Mouse (Mus musculus) cerebellum, adult 9-10 months (tissue): ENCODE data around the gene Traf5.

ENCODE experiments used
- DNase-seq: peaks from one replicate; pipeline ENCODE4 v3.0.0; 2022

The Traf5 gene

DNA sequence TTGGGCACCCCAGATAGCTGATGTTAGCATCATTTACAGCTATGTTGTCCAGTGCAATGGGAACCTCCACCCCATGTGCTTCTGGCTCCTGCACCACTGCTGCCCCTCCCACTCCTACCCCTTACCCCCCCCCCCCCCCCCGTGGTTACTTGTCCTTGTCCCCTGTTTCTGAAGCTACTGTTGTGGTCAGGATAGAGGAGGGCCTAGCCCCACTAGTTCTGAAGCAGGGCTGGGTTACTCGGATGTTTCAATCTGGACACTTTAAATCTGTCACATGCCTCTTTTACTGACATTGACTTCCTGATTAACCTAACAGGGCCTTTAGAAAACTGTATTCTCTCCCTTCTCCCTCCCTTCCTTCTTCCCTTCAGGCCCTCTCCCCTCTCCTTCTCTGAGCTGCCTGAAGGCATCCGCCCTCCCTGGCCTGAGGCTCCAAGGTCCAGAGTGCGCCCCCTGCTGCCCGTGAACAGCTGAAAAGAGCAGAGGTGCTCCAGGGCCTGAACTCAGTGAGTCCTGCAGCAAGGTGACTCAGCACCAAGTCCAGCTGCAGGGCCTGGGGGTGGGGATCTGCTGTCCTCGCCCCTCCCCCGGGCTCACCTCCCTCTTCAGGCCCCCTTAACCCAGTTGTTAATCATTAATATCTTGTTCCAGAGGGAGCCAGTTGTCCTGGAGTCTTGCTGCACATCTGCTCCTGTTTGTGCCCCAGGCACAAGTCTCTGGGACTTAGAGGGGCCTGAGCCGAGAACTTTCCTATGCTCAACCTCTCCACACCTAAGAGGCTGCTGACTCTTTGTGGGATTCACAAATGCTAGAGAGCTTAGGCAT lies 128.2 kb downstream of the Traf5 start:
- DNase-seq: peak; percentile 62

DNA sequence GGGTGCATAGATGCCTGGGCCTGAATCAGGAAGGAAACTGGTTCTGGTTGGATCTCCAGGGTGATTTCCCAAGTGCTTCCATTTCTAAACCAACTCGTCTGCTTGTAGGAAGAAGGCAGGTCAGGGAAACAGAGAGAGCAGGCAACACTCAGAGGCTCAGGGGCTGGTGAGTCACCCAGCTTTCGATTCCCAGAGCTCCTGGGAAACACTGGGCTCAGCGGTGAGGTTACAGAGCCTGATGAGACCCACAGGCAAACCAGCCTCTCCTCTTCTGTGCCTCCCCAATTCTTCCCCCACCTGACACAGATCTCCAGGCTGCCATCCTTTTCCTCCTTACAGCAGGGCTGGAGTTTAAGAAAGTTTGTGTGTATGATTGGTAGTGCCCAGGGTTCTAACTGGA lies 128.9 kb downstream of the Traf5 start:
- no peak for DNase-seq

DNA sequence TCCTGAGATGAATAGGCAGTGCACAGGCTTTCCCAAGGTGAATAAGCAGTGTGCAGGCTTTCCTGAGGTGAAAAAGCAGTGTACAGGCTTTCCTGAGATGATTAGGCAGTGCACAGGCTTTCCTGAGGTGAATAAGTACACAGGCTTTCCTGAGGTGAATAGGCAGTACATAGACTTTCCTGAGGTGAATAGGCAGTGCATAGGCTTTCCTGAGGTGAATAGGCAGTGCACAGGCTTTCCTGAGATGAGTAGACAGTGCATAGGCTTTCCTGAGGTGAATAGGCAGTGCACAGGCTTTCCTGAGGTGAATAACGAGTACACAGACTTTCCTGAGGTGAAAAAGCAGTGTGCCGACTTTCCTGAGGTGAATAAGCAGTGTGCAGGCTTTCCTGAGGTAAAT lies 131.4 kb downstream of the Traf5 start:
- no peak for DNase-seq

DNA sequence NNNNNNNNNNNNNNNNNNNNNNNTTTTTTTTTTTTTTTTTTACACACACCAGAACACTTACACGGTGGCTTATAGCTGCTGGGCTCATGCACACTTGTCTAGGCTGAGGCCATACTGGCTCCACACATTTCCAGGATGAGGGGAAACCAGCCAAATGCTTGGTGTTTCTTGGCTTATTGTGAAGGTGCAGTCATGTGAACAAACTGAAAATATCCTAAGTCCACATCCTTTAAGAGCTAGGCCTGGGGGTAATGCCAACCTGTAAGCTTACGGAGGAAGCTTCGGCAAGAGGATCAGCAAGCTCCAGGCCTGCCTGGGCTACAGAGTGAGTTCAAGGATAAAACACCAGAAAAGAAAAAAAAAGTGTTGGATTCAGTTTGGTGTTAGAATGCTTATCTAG lies 135.0 kb downstream of the Traf5 start:
- peak; percentile 17 for DNase-seq

DNA sequence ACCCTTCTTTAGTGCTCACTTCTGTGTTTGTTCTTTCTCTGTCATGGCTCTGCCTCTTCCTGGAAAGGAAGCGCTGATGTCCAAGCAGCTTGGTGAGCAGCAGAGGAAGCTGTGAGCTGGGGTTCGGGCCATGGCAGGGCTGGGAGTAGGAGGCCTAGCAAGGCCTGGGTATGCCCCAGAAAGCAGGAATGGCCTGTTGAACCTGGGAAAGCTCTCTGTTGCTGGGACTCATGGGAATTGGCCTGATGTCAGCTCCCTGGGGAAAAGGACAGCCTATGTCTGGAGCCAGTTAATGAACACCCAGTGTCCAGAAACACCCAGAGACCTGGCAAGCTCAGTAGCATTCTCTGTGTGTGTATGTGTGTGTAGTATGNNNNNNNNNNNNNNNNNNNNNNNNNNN lies 135.5 kb downstream of the Traf5 start:
- DNase-seq: no peak

DNA sequence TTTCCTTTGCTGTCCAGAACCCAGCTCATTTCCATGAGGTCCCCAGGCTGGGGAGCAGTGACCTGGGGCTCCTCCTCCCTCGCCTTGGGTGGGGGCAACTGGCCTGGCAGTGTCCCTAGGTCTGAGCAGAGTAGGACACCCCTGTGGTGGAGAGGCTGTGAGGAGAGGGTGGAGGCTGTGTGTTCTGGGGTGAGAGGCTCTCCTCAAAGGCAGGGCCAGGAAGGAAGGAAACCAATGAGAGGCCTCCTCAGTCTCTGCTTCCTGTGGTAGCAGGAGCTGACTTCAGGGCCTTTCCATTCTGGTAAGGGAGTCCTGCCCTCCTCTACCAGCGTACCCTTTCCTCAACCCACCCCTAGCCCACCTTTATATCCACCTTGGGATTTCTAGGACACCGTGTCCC lies 136.1 kb downstream of the Traf5 start:
- DNase-seq: no peak

DNA sequence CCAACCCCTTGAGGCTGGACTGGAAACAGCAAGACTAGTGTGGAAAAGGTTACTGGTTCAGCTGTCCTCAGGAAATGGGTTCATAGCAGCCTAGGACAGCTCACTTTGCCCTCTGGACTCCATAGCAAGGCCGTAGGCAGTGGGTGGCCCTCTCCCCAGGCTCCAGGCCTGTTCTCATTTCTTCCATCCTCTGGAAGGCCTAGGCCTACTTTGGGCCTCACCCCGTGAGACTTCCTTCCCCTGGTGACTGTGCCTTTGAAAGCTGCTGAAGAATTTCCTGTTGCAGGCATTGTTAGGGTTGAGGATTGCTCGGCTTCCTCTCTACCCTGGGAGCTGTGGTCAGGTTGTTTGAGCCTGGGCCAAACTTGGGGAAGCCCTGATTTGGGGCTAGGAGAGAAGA lies 137.3 kb downstream of the Traf5 start:
- DNase-seq: no peak

DNA sequence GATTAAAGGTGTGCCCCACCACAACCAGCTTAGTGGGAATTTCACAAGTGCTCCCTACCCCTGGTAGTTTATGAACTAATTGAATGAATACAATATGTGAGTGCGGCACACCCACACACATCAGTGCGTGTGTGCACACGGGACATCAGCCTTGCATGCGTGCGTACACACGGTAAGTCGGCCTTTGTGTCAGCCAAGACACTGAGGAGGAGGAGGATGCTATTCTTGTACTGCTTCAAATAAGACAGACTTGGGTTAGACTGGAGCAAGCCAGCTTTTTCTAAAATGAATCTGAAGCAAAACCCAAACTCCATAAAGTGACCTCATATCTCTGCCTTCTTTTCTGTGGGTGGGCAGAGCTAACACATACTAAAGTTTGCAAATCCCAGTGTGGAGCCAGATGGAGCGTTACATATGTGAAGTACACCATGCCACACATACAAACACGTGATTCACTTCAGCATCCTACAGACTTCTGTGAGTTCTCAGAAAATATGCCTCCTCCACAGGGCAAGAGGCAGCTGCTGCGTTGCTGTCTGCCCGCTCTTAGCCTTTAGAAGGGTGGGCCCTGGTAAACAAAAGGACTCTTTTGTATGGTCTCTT lies 139.5 kb downstream of the Traf5 start:
- DNase-seq: no peak

DNA sequence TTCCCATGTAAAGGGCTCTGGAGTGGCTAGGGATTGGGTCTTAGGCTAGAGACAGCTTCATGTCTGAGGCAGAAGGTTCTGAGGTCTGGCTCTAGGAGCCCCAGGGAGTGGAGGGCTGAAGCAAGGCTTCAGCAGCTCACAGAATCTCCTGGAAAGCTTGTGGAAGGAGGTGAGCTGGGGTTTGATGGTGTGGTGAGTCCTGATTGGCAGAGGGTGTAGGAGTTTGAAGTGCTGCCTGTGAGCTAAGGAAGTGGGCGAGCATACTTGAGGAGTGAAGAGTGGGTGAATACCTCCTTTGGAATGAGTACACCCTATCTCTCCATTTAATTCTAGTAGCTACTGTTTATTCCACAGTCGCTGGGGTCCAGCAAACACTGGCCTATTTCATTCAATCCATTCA lies 141.7 kb downstream of the Traf5 start:
- DNase-seq: no peak

DNA sequence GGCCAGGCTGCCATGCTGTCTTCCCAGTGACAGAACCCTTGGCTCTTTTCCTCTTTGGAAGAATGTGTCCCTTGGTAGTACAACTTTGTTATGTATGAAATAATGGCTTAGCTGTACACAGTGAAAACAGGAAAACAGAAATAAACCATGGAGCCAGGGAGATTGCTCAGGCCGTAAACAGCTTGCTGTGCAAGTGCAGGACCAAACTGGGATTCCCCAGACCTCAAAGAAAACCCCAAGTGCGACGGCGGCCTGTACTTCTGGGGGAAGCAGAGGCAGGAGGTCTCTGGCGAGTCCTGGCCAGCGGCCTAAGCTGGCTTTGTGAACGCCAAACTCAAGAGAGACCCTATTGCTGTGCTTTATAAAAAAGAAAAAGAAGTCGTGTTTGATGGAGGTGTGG lies 143.8 kb downstream of the Traf5 start:
- DNase-seq: no peak

DNA sequence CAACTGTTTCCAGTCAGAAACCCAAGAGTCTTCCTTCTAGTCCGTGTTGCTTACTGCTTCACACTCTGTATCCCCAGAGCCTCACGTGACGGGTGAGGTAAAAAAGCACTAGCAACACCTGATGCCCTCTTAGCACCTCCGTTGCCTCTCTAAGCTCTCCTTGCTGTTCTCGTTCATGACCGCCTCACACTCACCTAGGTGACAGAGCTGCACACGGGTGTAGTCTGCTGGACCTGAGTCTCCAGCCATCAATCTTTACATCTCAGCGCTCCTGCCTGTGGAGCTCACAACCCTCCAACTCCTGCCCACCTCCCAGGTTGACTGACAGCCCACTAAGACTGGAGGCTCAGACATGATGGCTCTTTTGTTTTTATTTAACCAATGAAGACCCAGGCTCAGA lies 144.6 kb downstream of the Traf5 start:
- DNase-seq: no peak
